Mouse (Mus musculus) CH12.LX (cell line): ENCODE data around the gene Tspan17. TPM values are rescaled to one million over a fixed set of nuclear protein-coding genes. Genes with fewer than 3 reads are reported as not detected.
A peak's percentile ranks its signal among the peaks of the same experiment; 100 is the strongest.

ENCODE experiments used
- DNase-seq: peaks from one replicate; pipeline ENCODE4 v3.0.0-alpha.2; 2013; ENCODE audit errors: extremely low read depth
- H3K27ac ChIP-seq: 2 replicates; pipeline ENCODE4 v1.5.1; 2012; ENCODE audit warnings: low read depth, mild to moderate bottlenecking, control low read depth, moderate library complexity; ENCODE audit not compliant: insufficient read depth
- H3K27me3 ChIP-seq: replicated peaks from 2 replicates; pipeline ENCODE3; 2012; ENCODE audit warnings: inconsistent platforms
- H3K36me3 ChIP-seq, 2 experiments: replicated peaks in 1 of 2; 2 replicates each; pipeline versions ENCODE3 to v1.6.1; 2012; ENCODE audit warnings: inconsistent platforms in 1 of 2, low read length in 1 of 2, mild to moderate bottlenecking in 1 of 2, mixed read lengths in 1 of 2, moderate library complexity in 1 of 2; ENCODE audit not compliant: control insufficient read depth in 1 of 2, insufficient read depth in 1 of 2
- H3K4me1 ChIP-seq, 2 experiments: 2 replicates each; pipeline ENCODE4 v1.6.1; 2012; ENCODE audit warnings: inconsistent platforms in 1 of 2, moderate library complexity in 1 of 2; ENCODE audit not compliant: insufficient read depth in 2 of 2, control insufficient read depth in 1 of 2
- H3K4me2 ChIP-seq: 2 replicates; pipeline ENCODE4 v1.6.1; 2012; ENCODE audit warnings: low read depth, mild to moderate bottlenecking, control low read depth; ENCODE audit not compliant: poor library complexity, insufficient read depth, severe bottlenecking
- H3K4me3 ChIP-seq, 3 experiments: fragments of 150-350 bp in 1 of 3; sonication (generic) in 1 of 3; replicated peaks in 1 of 3; 2 replicates each; pipeline versions ENCODE3 to v1.5.1; 2011 to 2012; ENCODE audit warnings: low read depth in 2 of 3, low read length in 2 of 3, mild to moderate bottlenecking in 2 of 3, moderate library complexity in 2 of 3, control low read depth in 1 of 3, improper control_type of control experiment in 1 of 3, inconsistent platforms in 1 of 3, mixed read lengths in 1 of 3; ENCODE audit not compliant: poor library complexity in 1 of 3
- H3K79me2 ChIP-seq: replicated peaks from 2 replicates; pipeline ENCODE4 v1.6.1; 2012; ENCODE audit warnings: mild to moderate bottlenecking, moderate library complexity; ENCODE audit not compliant: control insufficient read depth, poor library complexity, insufficient read depth, severe bottlenecking; ENCODE audit errors: extremely low read depth
- H3K9ac ChIP-seq: 2 replicates; pipeline ENCODE4 v1.6.1; 2012; ENCODE audit warnings: low read depth, mild to moderate bottlenecking, control low read depth, moderate library complexity; ENCODE audit not compliant: insufficient read depth
- H3K9me3 ChIP-seq: replicated peaks from 2 replicates; pipeline ENCODE3; 2012; ENCODE audit warnings: low read length, inconsistent platforms, mixed read lengths
- BHLHE40 ChIP-seq: IDR thresholded peaks from 2 replicates; pipeline ENCODE4 v1.6.1; 2011; ENCODE audit warnings: mild to moderate bottlenecking, low read depth, low read length, improper control_type of control experiment
- CHD1 ChIP-seq: IDR thresholded peaks from 2 replicates; pipeline ENCODE4 v1.6.1; 2012; ENCODE audit warnings: low read depth, low read length, improper control_type of control experiment, inconsistent platforms
- CHD2 ChIP-seq: IDR thresholded peaks from 2 replicates; pipeline ENCODE4 v1.6.1; 2011; ENCODE audit warnings: low read length, improper control_type of control experiment
- CTCF ChIP-seq, 2 experiments: IDR thresholded peaks in 1 of 2; conservative IDR thresholded peaks in 1 of 2; 2 replicates each; pipeline ENCODE4 v1.5.1; 2011 to 2012; ENCODE audit warnings: low read depth in 2 of 2, low read length in 2 of 2, improper control_type of control experiment in 1 of 2, inconsistent platforms in 1 of 2, mild to moderate bottlenecking in 1 of 2, moderate library complexity in 1 of 2
- ELF1 ChIP-seq: IDR thresholded peaks from 2 replicates; pipeline ENCODE4 v1.6.1; 2014; ENCODE audit warnings: low read depth, mild to moderate bottlenecking, inconsistent platforms, low read length, improper control_type of control experiment
- JUND ChIP-seq: conservative IDR thresholded peaks from 2 replicates; pipeline ENCODE4 v1.6.1; 2011; ENCODE audit warnings: low read depth, low read length, improper control_type of control experiment
- MAZ ChIP-seq: IDR thresholded peaks from 2 replicates; pipeline ENCODE4 v1.6.1; 2012; ENCODE audit warnings: low read depth, mild to moderate bottlenecking, inconsistent platforms, low read length, improper control_type of control experiment, moderate library complexity
- MEF2A ChIP-seq: IDR thresholded peaks from 2 replicates; pipeline ENCODE4 v1.6.1; 2014; ENCODE audit warnings: low read depth, mild to moderate bottlenecking, inconsistent platforms, low read length, improper control_type of control experiment, borderline replicate concordance
- MXI1 ChIP-seq: IDR thresholded peaks from 2 replicates; pipeline ENCODE4 v1.6.1; 2011; ENCODE audit warnings: mild to moderate bottlenecking, low read depth, low read length, improper control_type of control experiment
- NRF1 ChIP-seq: IDR thresholded peaks from 2 replicates; pipeline ENCODE4 v1.6.1; 2014; ENCODE audit warnings: low read depth, mild to moderate bottlenecking, inconsistent platforms, low read length, improper control_type of control experiment, moderate library complexity
- RCOR1 ChIP-seq: conservative IDR thresholded peaks from 2 replicates; pipeline ENCODE4 v1.6.1; 2012; ENCODE audit warnings: low read depth, mild to moderate bottlenecking, inconsistent platforms, low read length, improper control_type of control experiment
- UBTF ChIP-seq: IDR thresholded peaks from 2 replicates; pipeline ENCODE4 v1.6.1; 2012; ENCODE audit warnings: low read depth, mild to moderate bottlenecking, inconsistent platforms, low read length, improper control_type of control experiment, moderate library complexity
- ZKSCAN1 ChIP-seq: IDR thresholded peaks from 2 replicates; pipeline ENCODE4 v1.6.1; 2012; ENCODE audit warnings: low read depth, inconsistent platforms, low read length, improper control_type of control experiment, borderline replicate concordance
- dilution Hi-C: fragments of 300-500 bp; cut with MboI; formaldehyde crosslinking; loops from 2 replicates; pipeline ENCODE4 v1.14.3; 2020; ENCODE audit warnings: low sequenced_read_pairs; ENCODE audit not compliant: extremely low pct_unique_long_range_greater_than_20kb, extremely low pct_ligation_motif_present
- in situ Hi-C: fragments of 300-500 bp; cut with MboI; formaldehyde crosslinking; loops from 3 replicates; pipeline ENCODE4 v1.14.3; 2019; ENCODE audit warnings: low sequenced_read_pairs, low pct_ligation_motif_present, low pct_unique_long_range_greater_than_20kb, mixed read lengths
- polyA plus RNA-seq: library from polyadenylated mRNA; unstranded; fragments of >175 nt; gene quantifications from 2 replicates; pipeline ENCODE4 v1.2.1, GENCODE M21; 2012; ENCODE audit warnings: low read depth; ENCODE audit not compliant: insufficient read length
- total RNA-seq, 2 experiments: library from RNA; depleted of rRNA; stranded (reverse); fragments of 300-350 nt in 1 of 2; fragments of >200 nt in 1 of 2; gene quantifications; 2 replicates each; pipeline ENCODE4 v1.2.3; 2012 to 2014

Gene Tspan17
- total and polyA plus RNA-seq, 3 experiments = 0.61 to 0.68 TPM; not detected in 1

- DNase-seq = no peak
- no peak overlapping the region for H3K9ac ChIP-seq
- in situ Hi-C loops = no loop called here
- dilution Hi-C loops = no loop called here
- no peaks in the 10 kb centered on the region for H3K36me3 ChIP-seq
- no peak overlapping the region for H3K27ac ChIP-seq
- H3K4me3 ChIP-seq = no peak overlapping the region
- no peak overlapping the region for H3K4me2 ChIP-seq
- no peaks in the 10 kb centered on the region for H3K79me2 ChIP-seq
- H3K4me1 ChIP-seq = no peaks in the 10 kb centered on the region
- TF ChIP-seq MAZ = no peak
- TF ChIP-seq RCOR1 = no peak
- no peak for TF ChIP-seq BHLHE40
- TF ChIP-seq JUND = no peak
- no peak for TF ChIP-seq CTCF (conservative IDR thresholded peaks at IDR 0.05 in 1 of 2, IDR thresholded peaks at IDR 0.05 in 1 of 2; ENCODE audit: low read depth in 2 of 2, low read length in 2 of 2)
- TF ChIP-seq NRF1 = no peak
- TF ChIP-seq MEF2A = no peak
- TF ChIP-seq ELF1 = no peak
- TF ChIP-seq CHD2 = no peak
- H3K27me3 ChIP-seq = peaks cover 74% of the 10 kb centered on the region
- H3K9me3 ChIP-seq = peaks cover 6% of the 10 kb centered on the region
These were observed 11.0 kb downstream of the Tspan17 start for GRCm38 (mm10) chr13:54800206-54800605.

GRCm38 (mm10) chr13:54803010-54803409 lies 13.8 kb downstream of the Tspan17 start:
- Histone ChIP-seq H3K9ac (no peak overlapping the region), H3K9me3 (peaks cover 6% of the 10 kb centered on the region), H3K27ac (no peak overlapping the region), H3K79me2 (no peaks in the 10 kb centered on the region), H3K36me3 (no peaks in the 10 kb centered on the region), H3K4me1 (no peaks in the 10 kb centered on the region), H3K4me2 (no peak overlapping the region), H3K4me3 (no peak overlapping the region), H3K27me3 (peaks cover 75% of the 10 kb centered on the region)
- dilution Hi-C loops = no loop called here
- DNase-seq = no peak
- TF ChIP-seq UBTF (no peak), ELF1 (no peak), MEF2A (no peak), ZKSCAN1 (no peak), CTCF (conservative IDR thresholded peaks at IDR 0.05 in 1 of 2, IDR thresholded peaks at IDR 0.05 in 1 of 2; ENCODE audit: low read depth in 2 of 2, low read length in 2 of 2) (peak; percentile 33 to 36; a peak in 3 of 4 replicates), MXI1 (no peak)
- in situ Hi-C loops = no loop called here

- H3K9me3 ChIP-seq = peaks cover 6% of the 10 kb centered on the region
- H3K4me2 ChIP-seq = no peak overlapping the region
- no peak overlapping the region for H3K27ac ChIP-seq
- H3K79me2 ChIP-seq = no peaks in the 10 kb centered on the region
- no peaks in the 10 kb centered on the region for H3K36me3 ChIP-seq
- H3K27me3 ChIP-seq = peaks cover 68% of the 10 kb centered on the region
- in situ Hi-C loops = loop anchor here (5.0 kb wide), 1 partner anchor 152 kb away; no protein-coding TSS in a partner anchor
- DNase-seq = no peak
- H3K4me1 ChIP-seq = no peaks in the 10 kb centered on the region
- TF ChIP-seq CTCF (conservative IDR thresholded peaks at IDR 0.05 in 1 of 2, IDR thresholded peaks at IDR 0.05 in 1 of 2; ENCODE audit: low read depth in 2 of 2, low read length in 2 of 2) (peak in 1 of 2 experiments; percentile 40; a peak in 2 of 4 replicates), CHD1 (no peak)
- TF ChIP-seq, all 38 proteins: peak for 1
- dilution Hi-C loops = no loop called here
- no peak overlapping the region for H3K9ac ChIP-seq
- H3K4me3 ChIP-seq = no peak overlapping the region
These were observed 16.1 kb downstream of the Tspan17 start for GRCm38 (mm10) chr13:54805134-54805838.
